ENCODE assay signal across 21 mouse cellular contexts in the genomic region with DNA sequence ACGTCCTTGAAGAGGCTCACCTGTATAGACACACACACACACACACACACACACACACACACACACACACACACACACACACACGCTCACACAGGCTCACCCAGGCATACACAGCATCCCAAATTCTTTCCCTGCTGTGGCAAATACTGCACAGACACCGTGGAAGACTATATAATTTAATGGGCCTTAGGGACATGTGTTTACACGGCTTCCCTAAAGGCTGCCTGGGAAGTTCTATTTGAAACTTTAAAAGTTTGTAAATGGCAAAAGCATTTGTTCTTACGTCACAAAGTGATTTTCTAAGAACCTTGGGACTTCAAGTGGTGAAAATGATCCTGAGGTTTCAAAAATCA. TPM values are rescaled to one million over a fixed set of nuclear protein-coding genes. Genes with fewer than 3 reads are reported as not detected.
DNase-seq lines count a peak whose midpoint lies in the region; ATAC-seq lines count a peak whose summit lies in the region.
"Had no signal": no experiment of that assay in that cellular context is flagged by ENCODE, and none has a peak within 500 bp of the region (broad histone marks: within the 10 kb centered on the region; RNA-seq: fewer than 3 reads in every experiment).

No protein-coding gene starts in this region.

- no peak for ATAC-seq in heart, embryonic 11.5 days (replicated peaks; ENCODE audit: insufficient number of reproducible peaks, low FRiP score, low TSS enrichment)
- no peak for ATAC-seq in kidney, embryonic 16.5 days (ENCODE audit: low FRiP score, low TSS enrichment)
- ATAC-seq in embryonic facial prominence, embryonic 12.5 days (ENCODE audit: insufficient number of reproducible peaks, insufficient read depth, low FRiP score, low TSS enrichment) = no peak
- ATAC-seq in limb, embryonic 11.5 days (ENCODE audit: insufficient number of reproducible peaks, low FRiP score, low TSS enrichment, low read depth) = peak; percentile 49; the same call in 1 of the 2 replicates
- ATAC-seq: hindbrain, embryonic 16.5 days; midbrain, embryonic 16.5 days had no signal

- H3K4me2 ChIP-seq in heart, embryonic 11.5 days = no peak overlapping the region
- H3K4me2 ChIP-seq in kidney, embryonic 16.5 days (replicated peaks; ENCODE audit: low read depth, low read length) = no peak overlapping the region
- H3K4me2 ChIP-seq in embryonic facial prominence, embryonic 12.5 days (replicated peaks) = no peak overlapping the region
- H3K4me2 ChIP-seq in limb, embryonic 11.5 days (ENCODE audit: low read depth, severe bottlenecking) = no peak overlapping the region

- H3K27ac ChIP-seq in heart, embryonic 11.5 days (ENCODE audit: low read depth, low read length) = peak overlapping the region; percentile 60
- H3K27ac ChIP-seq in kidney, embryonic 16.5 days (ENCODE audit: low read length) = peak overlapping the region; percentile 90
- H3K27ac ChIP-seq in embryonic facial prominence, embryonic 12.5 days = peak overlapping the region; percentile 26; the same call in 1 of the 2 replicates
- H3K27ac ChIP-seq in limb, embryonic 11.5 days (replicated peaks; ENCODE audit: low read depth, low read length) = peak overlapping the region; percentile 39; the same call in 1 of the 2 replicates

- H3K27me3 ChIP-seq in heart, embryonic 11.5 days (ENCODE audit: control insufficient read depth, insufficient read depth, low read length) = no peaks in the 10 kb centered on the region
- no peaks in the 10 kb centered on the region for H3K27me3 ChIP-seq in kidney, embryonic 16.5 days (ENCODE audit: insufficient read depth, low read length)
- H3K27me3 ChIP-seq in embryonic facial prominence, embryonic 12.5 days = no peaks in the 10 kb centered on the region
- no peaks in the 10 kb centered on the region for H3K27me3 ChIP-seq in limb, embryonic 11.5 days (ENCODE audit: control insufficient read depth, insufficient read depth, low read length)

- H3K9me3 ChIP-seq in heart, embryonic 11.5 days (replicated peaks; ENCODE audit: control insufficient read depth, low read length) = no peaks in the 10 kb centered on the region
- no peaks in the 10 kb centered on the region for H3K9me3 ChIP-seq in kidney, embryonic 16.5 days (ENCODE audit: low read length)
- H3K9me3 ChIP-seq in embryonic facial prominence, embryonic 12.5 days = no peaks in the 10 kb centered on the region
- no peaks in the 10 kb centered on the region for H3K9me3 ChIP-seq in limb, embryonic 11.5 days (ENCODE audit: control insufficient read depth, low read length)

- H3K36me3 ChIP-seq in heart, embryonic 11.5 days (ENCODE audit: control insufficient read depth, insufficient read depth, low read length) = no peaks in the 10 kb centered on the region
- peaks cover 3% of the 10 kb centered on the region; the same call in 1 of the 2 replicates for H3K36me3 ChIP-seq in kidney, embryonic 16.5 days (ENCODE audit: insufficient read depth, low read length)
- peaks cover 22% of the 10 kb centered on the region for H3K36me3 ChIP-seq in embryonic facial prominence, embryonic 12.5 days
- peaks cover 9% of the 10 kb centered on the region for H3K36me3 ChIP-seq in limb, embryonic 11.5 days (ENCODE audit: control insufficient read depth, insufficient read depth, low read length)

- peaks cover 15% of the 10 kb centered on the region for H3K4me1 ChIP-seq in heart, embryonic 11.5 days (ENCODE audit: control insufficient read depth, insufficient read depth, low read length)
- peaks cover 68% of the 10 kb centered on the region for H3K4me1 ChIP-seq in kidney, embryonic 16.5 days (ENCODE audit: insufficient read depth, low read length)
- H3K4me1 ChIP-seq in embryonic facial prominence, embryonic 12.5 days = peaks cover 48% of the 10 kb centered on the region
- peaks cover 44% of the 10 kb centered on the region for H3K4me1 ChIP-seq in limb, embryonic 11.5 days (ENCODE audit: control insufficient read depth, insufficient read depth, low read length)

- 50% methylated on average over 5 of the region's 5 CpGs for WGBS in heart, embryonic 11.5 days (ENCODE audit: insufficient replicate concordance)
- 8% methylated on average over 5 of the region's 5 CpGs for WGBS in kidney, embryonic 16.5 days
- 63% methylated on average over 5 of the region's 5 CpGs for WGBS in embryonic facial prominence, embryonic 12.5 days
- WGBS in limb, embryonic 11.5 days = 5% methylated on average over 5 of the region's 5 CpGs

- no peak for DNase-seq in heart, adult 11 months
- no peak for DNase-seq in kidney, adult 8-10 months
- no peak for DNase-seq in limb, embryonic 11.5 days (ENCODE audit: low spot score)
- no peak for DNase-seq in right cerebral cortex, postnatal 25 days
- no peak for DNase-seq in gastrocnemius, adult 18-20 months (ENCODE audit: low spot score)
- DNase-seq: adrenal gland, postnatal 10 days; cerebellum, adult 11-12 months; cerebellum, postnatal 36 days; gastrocnemius, postnatal 36 days; heart, postnatal 10 days; kidney, postnatal 10 days; lung, adult 18-20 months; right cerebral cortex, adult 18-20 months; spleen, adult 18-20 months; thymus, postnatal 25 days had no signal

- H3K4me3 ChIP-seq in heart, embryonic 11.5 days (ENCODE audit: low read depth, low read length) = no peak overlapping the region
- no peak overlapping the region for H3K4me3 ChIP-seq in kidney, embryonic 16.5 days (ENCODE audit: low read length)
- H3K4me3 ChIP-seq in embryonic facial prominence, embryonic 12.5 days = no peak overlapping the region
- H3K4me3 ChIP-seq in limb, embryonic 11.5 days (ENCODE audit: low read depth, low read length) = no peak overlapping the region

- no peak overlapping the region for H3K9ac ChIP-seq in heart, embryonic 11.5 days (ENCODE audit: low read depth, low read length)
- H3K9ac ChIP-seq in kidney, embryonic 16.5 days (replicated peaks; ENCODE audit: low read length) = no peak overlapping the region
- no peak overlapping the region for H3K9ac ChIP-seq in embryonic facial prominence, embryonic 12.5 days
- H3K9ac ChIP-seq in limb, embryonic 11.5 days (ENCODE audit: low read length) = no peak overlapping the region

RNA-seq across cellular contexts. Expression of a gene that starts 42.8 kb away (rescaled TPM):
- polyA plus RNA-seq in heart, embryonic 11.5 days (2014; fragmentation: Nextera tagmentation; extraction: Ambion mirVana) = 31.7 and 42.6 TPM in 2 replicates
- polyA plus RNA-seq in kidney, embryonic 16.5 days (2015; fragmentation: Nextera tagmentation; extraction: Ambion mirVana) = 15.4 and 21.2 TPM in 2 replicates
- polyA plus RNA-seq in embryonic facial prominence, embryonic 12.5 days (2016; fragmentation: Nextera tagmentation; extraction: Ambion mirVana) = 89.2 and 100 TPM in 2 replicates
- polyA plus RNA-seq in limb, embryonic 11.5 days (2014; fragmentation: Nextera tagmentation; extraction: Ambion mirVana) = 179 and 195 TPM in 2 replicates
- under 1 TPM; 0.09 to 0.12 TPM for total RNA-seq in gastrocnemius, adult 18-20 months (2021)
- total RNA-seq: gastrocnemius, postnatal 36 days; liver, adult 2 months had no signal

Comparison
In these comparisons a context has a peak if more than half of its experiments do, and no peak if none do; other contexts are left out.
1. H3K27ac ChIP-seq: peak in every context shown above with its lines; median percentile 90 in kidney, embryonic 16.5 days; 60 in heart, embryonic 11.5 days; 39 in limb, embryonic 11.5 days; 26 in embryonic facial prominence, embryonic 12.5 days.